Mouse (Mus musculus): ENCODE measurements around the gene Cd248. TPM values are rescaled to one million over a fixed set of nuclear protein-coding genes. Genes with fewer than 3 reads are reported as not detected.

Cd248 gene
- polyA plus RNA-seq, 1 experiment = 24.7 TPM

DNA sequence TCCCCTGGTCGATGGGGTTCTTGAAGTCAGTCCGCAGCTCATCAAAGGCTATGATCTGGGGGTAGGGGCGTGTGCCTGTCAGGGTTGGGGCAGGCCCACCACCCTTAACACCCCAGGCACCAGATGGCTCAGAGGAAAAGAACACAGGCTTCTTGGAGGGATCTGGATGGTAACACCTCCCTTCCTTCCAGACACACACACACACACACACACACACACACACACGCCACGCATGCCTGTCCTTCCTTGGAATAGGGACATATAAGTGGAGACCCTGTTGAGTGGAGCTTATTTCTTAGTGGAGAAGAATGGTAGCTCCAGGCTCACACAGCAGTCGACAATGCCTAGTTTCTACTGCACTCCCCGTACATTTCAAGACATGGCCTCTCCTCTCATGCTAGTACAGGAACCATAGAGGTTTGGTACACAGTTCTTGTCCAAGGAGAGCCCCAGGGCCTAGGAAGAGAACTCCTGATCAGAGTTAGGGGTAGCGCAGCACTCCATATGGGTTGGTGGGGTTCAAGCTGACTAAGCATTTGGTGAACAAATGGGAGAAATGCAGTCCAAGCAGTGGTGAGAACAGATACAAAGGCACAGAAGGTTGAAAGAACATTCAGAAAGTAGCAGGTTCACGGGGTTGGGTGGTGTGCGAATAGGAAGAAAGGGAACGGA lies 27.0 kb downstream of the Cd248 start:
- TF ChIP-seq POLR2A (IDR thresholded peaks at IDR 0.05; ENCODE audit: borderline replicate concordance, extremely low read depth, insufficient read depth, insufficient read length, poor library complexity, severe bottlenecking) (no peak), CTCF (IDR thresholded peaks at IDR 0.05; ENCODE audit: borderline replicate concordance, extremely low read depth, insufficient read depth, insufficient read length) (no peak)

GRCm38 (mm10) chr19:5095887-5096474 lies 28.1 kb downstream of the Cd248 start:
- no peak for TF ChIP-seq CTCF (IDR thresholded peaks at IDR 0.05; ENCODE audit: borderline replicate concordance, extremely low read depth, insufficient read depth, insufficient read length)
- TF ChIP-seq POLR2A (IDR thresholded peaks at IDR 0.05; ENCODE audit: borderline replicate concordance, extremely low read depth, insufficient read depth, insufficient read length, poor library complexity, severe bottlenecking) = no peak
- peak; percentile 60 for DNase-seq (ENCODE audit: low read depth)

More for the DNA sequence above, 27.0 kb downstream of the Cd248 start:
- DNase-seq (ENCODE audit: low read depth) = no peak

DNA sequence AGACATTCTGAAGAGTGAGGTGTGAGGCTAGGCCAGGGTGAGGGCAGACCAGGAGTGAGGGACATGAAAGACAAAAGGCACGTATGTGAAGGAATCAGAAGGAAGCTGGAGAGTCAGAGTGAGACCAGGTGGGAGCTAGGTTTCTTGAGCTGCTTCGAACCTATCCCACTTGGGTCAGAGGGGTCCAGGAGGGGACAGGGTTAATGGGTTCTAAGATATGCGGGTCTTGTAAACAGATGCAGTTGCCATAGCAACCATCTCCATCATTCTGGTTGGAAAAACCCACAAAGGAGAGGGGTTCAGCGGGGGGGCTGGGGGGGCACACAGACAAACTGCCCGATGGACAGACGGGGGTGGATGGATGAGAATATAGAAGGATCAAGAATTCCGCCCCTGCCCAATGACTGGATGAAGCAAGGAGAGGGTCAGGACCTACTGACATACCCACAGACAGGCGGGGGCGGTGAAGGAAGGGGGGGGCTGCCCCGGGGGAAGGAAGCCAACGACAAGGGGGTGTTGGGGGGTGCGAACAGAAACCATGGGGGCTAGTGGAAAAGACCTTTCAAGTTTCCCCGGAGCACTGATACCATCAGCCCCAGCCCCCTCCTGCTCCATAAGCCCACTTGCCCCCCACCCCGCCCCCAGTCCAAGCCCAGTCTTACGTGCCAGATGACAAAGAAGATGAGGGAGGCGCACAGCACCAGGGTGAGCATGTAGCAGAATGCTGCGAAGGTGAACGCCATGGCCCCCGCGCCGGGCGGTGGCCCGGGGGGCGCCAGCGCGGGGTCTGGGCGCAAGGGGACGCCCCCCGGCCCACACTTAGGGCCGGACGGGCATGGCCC lies 29.9 kb downstream of the Cd248 start:
- no peak for TF ChIP-seq POLR2A (IDR thresholded peaks at IDR 0.05; ENCODE audit: borderline replicate concordance, extremely low read depth, insufficient read depth, insufficient read length, poor library complexity, severe bottlenecking)
- TF ChIP-seq CTCF (IDR thresholded peaks at IDR 0.05; ENCODE audit: borderline replicate concordance, extremely low read depth, insufficient read depth, insufficient read length) = no peak
- peak; percentile 77 for DNase-seq (ENCODE audit: low read depth)

GRCm38 (mm10) chr19:5098363-5099143 lies 30.7 kb downstream of the Cd248 start, which contains the start of gene Cnih2:
Gene Cnih2, minus strand, starts transcription at chr19:5098521.
- peak; percentile 85 for DNase-seq (ENCODE audit: low read depth)
- peak; percentile 57 for TF ChIP-seq POLR2A (IDR thresholded peaks at IDR 0.05; ENCODE audit: borderline replicate concordance, extremely low read depth, insufficient read depth, insufficient read length, poor library complexity, severe bottlenecking)
- TF ChIP-seq CTCF (IDR thresholded peaks at IDR 0.05; ENCODE audit: borderline replicate concordance, extremely low read depth, insufficient read depth, insufficient read length) = no peak

GRCm38 (mm10) chr19:5106074-5106473 lies 38.2 kb downstream of the Cd248 start:
- no peak for DNase-seq (ENCODE audit: low read depth)

GRCm38 (mm10) chr19:5106731-5107191 lies 38.9 kb downstream of the Cd248 start, which contains the start of gene Rab1b:
Gene Rab1b, minus strand, starts transcription at chr19:5107072.
- TF ChIP-seq POLR2A (IDR thresholded peaks at IDR 0.05; ENCODE audit: borderline replicate concordance, extremely low read depth, insufficient read depth, insufficient read length, poor library complexity, severe bottlenecking) (peak; percentile 70; the same call in 1 of the 2 replicates), CTCF (IDR thresholded peaks at IDR 0.05; ENCODE audit: borderline replicate concordance, extremely low read depth, insufficient read depth, insufficient read length) (no peak)
- DNase-seq (ENCODE audit: low read depth) = peak; percentile 99

More at GRCm38 (mm10) chr19:5106074-5106473, 38.2 kb downstream of the Cd248 start:
- no peak for TF ChIP-seq CTCF (IDR thresholded peaks at IDR 0.05; ENCODE audit: borderline replicate concordance, extremely low read depth, insufficient read depth, insufficient read length)
- no peak for TF ChIP-seq POLR2A (IDR thresholded peaks at IDR 0.05; ENCODE audit: borderline replicate concordance, extremely low read depth, insufficient read depth, insufficient read length, poor library complexity, severe bottlenecking)

- no peak for DNase-seq (ENCODE audit: low read depth)
- TF ChIP-seq POLR2A (IDR thresholded peaks at IDR 0.05; ENCODE audit: borderline replicate concordance, extremely low read depth, insufficient read depth, insufficient read length, poor library complexity, severe bottlenecking) = no peak
- TF ChIP-seq CTCF (IDR thresholded peaks at IDR 0.05; ENCODE audit: borderline replicate concordance, extremely low read depth, insufficient read depth, insufficient read length) = no peak
These were observed 39.8 kb downstream of the Cd248 start for GRCm38 (mm10) chr19:5107556-5108270.

GRCm38 (mm10) chr19:5108271-5108575 lies 40.3 kb downstream of the Cd248 start:
- DNase-seq (ENCODE audit: low read depth) = no peak

GRCm38 (mm10) chr19:5108702-5109101 lies 40.8 kb downstream of the Cd248 start:
- no peak for TF ChIP-seq POLR2A (IDR thresholded peaks at IDR 0.05; ENCODE audit: borderline replicate concordance, extremely low read depth, insufficient read depth, insufficient read length, poor library complexity, severe bottlenecking)
- no peak for TF ChIP-seq CTCF (IDR thresholded peaks at IDR 0.05; ENCODE audit: borderline replicate concordance, extremely low read depth, insufficient read depth, insufficient read length)
- DNase-seq (ENCODE audit: low read depth) = no peak

More at GRCm38 (mm10) chr19:5108271-5108575, 40.3 kb downstream of the Cd248 start:
- no peak for TF ChIP-seq POLR2A (IDR thresholded peaks at IDR 0.05; ENCODE audit: borderline replicate concordance, extremely low read depth, insufficient read depth, insufficient read length, poor library complexity, severe bottlenecking)
- TF ChIP-seq CTCF (IDR thresholded peaks at IDR 0.05; ENCODE audit: borderline replicate concordance, extremely low read depth, insufficient read depth, insufficient read length) = peak; percentile 46; the same call in 1 of the 2 replicates

All from brain, embryonic 14.5 days (tissue).